In the genomic region with DNA sequence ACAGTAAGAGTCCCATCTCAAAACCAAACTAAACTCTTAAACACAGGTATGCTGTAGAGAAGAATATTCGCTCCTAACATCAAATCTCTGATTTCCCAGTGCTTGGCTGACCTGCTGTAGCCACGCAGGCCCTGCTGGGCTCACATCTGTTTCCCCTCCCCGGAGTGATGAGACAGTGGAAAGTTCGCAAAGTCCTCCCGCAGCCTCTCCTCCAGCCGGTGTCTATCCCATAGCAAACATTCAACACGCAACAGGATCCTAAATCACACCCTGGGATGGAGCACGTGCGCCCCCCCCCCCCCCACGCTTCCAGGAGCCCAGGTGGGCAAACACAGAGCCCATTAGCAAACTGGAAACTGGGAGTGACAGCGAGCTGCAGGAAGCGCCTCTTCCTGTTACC, we compare ENCODE assay signal across 15 mouse cellular contexts. TPM values are rescaled to one million over a fixed set of nuclear protein-coding genes. Genes with fewer than 3 reads are reported as not detected.
A peak's percentile ranks its signal among the peaks of the same experiment; 100 is the strongest.
DNase-seq lines count a peak whose midpoint lies in the region; ATAC-seq lines count a peak whose summit lies in the region.
"Had no signal": no experiment of that assay in that cellular context is flagged by ENCODE, and none has a peak within 500 bp of the region (broad histone marks: within the 10 kb centered on the region; RNA-seq: fewer than 3 reads in every experiment).

No protein-coding gene starts in this region.

- H3K4me2 ChIP-seq in kidney, embryonic 14.5 days (replicated peaks; ENCODE audit: low read depth, low read length) = peak overlapping the region; percentile 27
- no peak overlapping the region for H3K4me2 ChIP-seq in embryonic facial prominence, embryonic 11.5 days (ENCODE audit: low read depth, low read length)
- peak overlapping the region; percentile 36 for H3K4me2 ChIP-seq in limb, embryonic 13.5 days (replicated peaks)
- H3K4me2 ChIP-seq: midbrain, embryonic 15.5 days had no signal

- H3K9ac ChIP-seq in kidney, embryonic 14.5 days (ENCODE audit: low read depth, low read length) = no peak overlapping the region
- no peak overlapping the region for H3K9ac ChIP-seq in embryonic facial prominence, embryonic 11.5 days (replicated peaks; ENCODE audit: low read length)
- no peak overlapping the region for H3K9ac ChIP-seq in limb, embryonic 13.5 days
- H3K9ac ChIP-seq: midbrain, embryonic 15.5 days had no signal

- no peaks in the 10 kb centered on the region for H3K27me3 ChIP-seq in kidney, embryonic 14.5 days (ENCODE audit: control insufficient read depth, insufficient read depth, low read length)
- no peaks in the 10 kb centered on the region for H3K27me3 ChIP-seq in embryonic facial prominence, embryonic 11.5 days (ENCODE audit: control insufficient read depth, insufficient read depth, low read length)
- no peaks in the 10 kb centered on the region for H3K27me3 ChIP-seq in limb, embryonic 13.5 days
- H3K27me3 ChIP-seq: midbrain, embryonic 15.5 days had no signal

- H3K9me3 ChIP-seq in kidney, embryonic 14.5 days (ENCODE audit: control insufficient read depth, low read length) = no peaks in the 10 kb centered on the region
- H3K9me3 ChIP-seq in embryonic facial prominence, embryonic 11.5 days (replicated peaks; ENCODE audit: control insufficient read depth, low read length) = no peaks in the 10 kb centered on the region
- H3K9me3 ChIP-seq in limb, embryonic 13.5 days = no peaks in the 10 kb centered on the region
- H3K9me3 ChIP-seq: midbrain, embryonic 15.5 days had no signal

- ATAC-seq in kidney, embryonic 14.5 days (ENCODE audit: low FRiP score, low TSS enrichment) = peak; percentile 57; the same call in 1 of the 2 replicates
- ATAC-seq in embryonic facial prominence, embryonic 11.5 days (replicated peaks; ENCODE audit: insufficient number of reproducible peaks, low FRiP score, low TSS enrichment, low read depth) = no peak
- 0 out of 2 replicates have a peak, but pooled peaks have one; percentile 36 for ATAC-seq in limb, embryonic 13.5 days (ENCODE audit: low FRiP score, low read depth)
- ATAC-seq: midbrain, embryonic 15.5 days had no signal

- 0 out of 2 replicates have a peak, but pooled peaks cover 7% of the 10 kb centered on the region for H3K4me1 ChIP-seq in kidney, embryonic 14.5 days (ENCODE audit: control insufficient read depth, insufficient read depth, low read length)
- H3K4me1 ChIP-seq in embryonic facial prominence, embryonic 11.5 days (ENCODE audit: control insufficient read depth, insufficient read depth, low read length) = no peaks in the 10 kb centered on the region
- H3K4me1 ChIP-seq in limb, embryonic 13.5 days = peaks cover 14% of the 10 kb centered on the region

- no peaks in the 10 kb centered on the region for H3K36me3 ChIP-seq in kidney, embryonic 14.5 days (ENCODE audit: control insufficient read depth, insufficient read depth, low read length)
- no peaks in the 10 kb centered on the region for H3K36me3 ChIP-seq in embryonic facial prominence, embryonic 11.5 days (replicated peaks; ENCODE audit: control insufficient read depth, insufficient read depth, low read depth, low read length)
- H3K36me3 ChIP-seq in limb, embryonic 13.5 days = peaks cover 5% of the 10 kb centered on the region; the same call in 1 of the 2 replicates

- H3K4me3 ChIP-seq in kidney, embryonic 14.5 days (ENCODE audit: low read length) = no peak overlapping the region
- no peak overlapping the region for H3K4me3 ChIP-seq in embryonic facial prominence, embryonic 11.5 days (ENCODE audit: low read depth, low read length)
- no peak overlapping the region for H3K4me3 ChIP-seq in limb, embryonic 13.5 days
- H3K4me3 ChIP-seq: hindbrain, embryonic 10.5 days; midbrain, embryonic 15.5 days had no signal

- 0 out of 2 replicates have a peak overlapping the region, but pooled peaks have one; percentile 30 for H3K27ac ChIP-seq in kidney, embryonic 14.5 days (ENCODE audit: low read depth, low read length)
- H3K27ac ChIP-seq in embryonic facial prominence, embryonic 11.5 days (replicated peaks; ENCODE audit: low read depth, low read length) = no peak overlapping the region
- H3K27ac ChIP-seq in limb, embryonic 13.5 days = no peak overlapping the region
- H3K27ac ChIP-seq: hindbrain, embryonic 10.5 days; macrophage; midbrain, embryonic 15.5 days had no signal

- DNase-seq in embryo, embryonic 10 days (ENCODE audit: low spot score) = peak; percentile 15
- DNase-seq in embryo, embryonic 9.5 days (ENCODE audit: extremely low spot score) = no peak
- DNase-seq in kidney, postnatal 10 days = no peak
- DNase-seq in embryonic facial prominence, embryonic 11.5 days (ENCODE audit: low spot score) = peak; percentile 27
- no peak for DNase-seq in urinary bladder, adult 18-20 months (ENCODE audit: low spot score in 2 of 2)
- no peak for DNase-seq in testis, postnatal 10 days (ENCODE audit: low spot score)
- DNase-seq: adrenal gland, postnatal 14 days; cerebellum, postnatal 25 days; kidney, postnatal 25 days had no signal

- WGBS in kidney, embryonic 14.5 days = 14% methylated on average over 12 of the region's 12 CpGs
- 35% methylated on average over 12 of the region's 12 CpGs for WGBS in embryonic facial prominence, embryonic 11.5 days
- WGBS in limb, embryonic 13.5 days = 31% methylated on average over 12 of the region's 12 CpGs

RNA-seq across cellular contexts. Expression of gene Tmod2, which starts 9.6 kb away (rescaled TPM):
- 17.6 and 22.8 TPM in 2 replicates for polyA plus RNA-seq in kidney, embryonic 14.5 days (2014; fragmentation: Nextera tagmentation; extraction: Ambion mirVana)
- 36.2 and 38.2 TPM in 2 replicates for polyA plus RNA-seq in embryonic facial prominence, embryonic 11.5 days (2014; fragmentation: Nextera tagmentation; extraction: Ambion mirVana)
- polyA plus RNA-seq in limb, embryonic 13.5 days (2015; fragmentation: Nextera tagmentation; extraction: Ambion mirVana) = 26.5 and 27.7 TPM in 2 replicates
- polyA plus RNA-seq: liver, adult 2 months; macrophage had no signal

RNA-seq across cellular contexts. Expression of gene Lysmd2, which starts 24.0 kb away (rescaled TPM):
- polyA plus RNA-seq in kidney, embryonic 14.5 days (2014; fragmentation: Nextera tagmentation; extraction: Ambion mirVana) = 36.2 and 43.7 TPM in 2 replicates
- 21.2 and 21.7 TPM in 2 replicates for polyA plus RNA-seq in embryonic facial prominence, embryonic 11.5 days (2014; fragmentation: Nextera tagmentation; extraction: Ambion mirVana)
- polyA plus RNA-seq in limb, embryonic 13.5 days (2015; fragmentation: Nextera tagmentation; extraction: Ambion mirVana) = 36.7 and 38.3 TPM in 2 replicates
- polyA plus RNA-seq: macrophage had no signal

RNA-seq across cellular contexts. Expression of gene Tmod3, which starts 42.1 kb away (rescaled TPM):
- 97.1 and 144 TPM in 2 replicates for polyA plus RNA-seq in kidney, embryonic 14.5 days (2014; fragmentation: Nextera tagmentation; extraction: Ambion mirVana)
- polyA plus RNA-seq in embryonic facial prominence, embryonic 11.5 days (2014; fragmentation: Nextera tagmentation; extraction: Ambion mirVana) = 106 and 117 TPM in 2 replicates
- polyA plus RNA-seq in limb, embryonic 13.5 days (2015; fragmentation: Nextera tagmentation; extraction: Ambion mirVana) = 105 and 111 TPM in 2 replicates

Comparison
In these comparisons a context has a peak if more than half of its experiments do, and no peak if none do; other contexts are left out.
1. DNase-seq: peak in embryo, embryonic 10 days (single experiment) and embryonic facial prominence, embryonic 11.5 days (single experiment); none in embryo, embryonic 9.5 days (single experiment), kidney, postnatal 10 days (single experiment), urinary bladder, adult 18-20 months (0 of 2) and testis, postnatal 10 days (single experiment).